Mouse (Mus musculus): Measurements from ENCODE around the gene Acy3. TPM values are rescaled to one million over a fixed set of nuclear protein-coding genes. Genes with fewer than 3 reads are reported as not detected.
A peak's percentile ranks its signal among the peaks of the same experiment; 100 is the strongest.

The Acy3 gene
- polyA plus RNA-seq, 1 experiment from 2014 or later, result 3.2 TPM

- ATAC-seq (ENCODE audit: low FRiP score, low read depth), result no peak
- WGBS, result 89% methylated on average over 8 of the region's 8 CpGs
- peaks cover 15% of the 10 kb centered on the region for H3K4me1 ChIP-seq
- H3K4me2 ChIP-seq (replicated peaks), result no peak overlapping the region
- H3K9me3 ChIP-seq, result no peaks in the 10 kb centered on the region
- no peaks in the 10 kb centered on the region for H3K27me3 ChIP-seq (replicated peaks)
- no peak overlapping the region for H3K27ac ChIP-seq
- H3K4me3 ChIP-seq, result no peak overlapping the region
- no peaks in the 10 kb centered on the region for H3K36me3 ChIP-seq
- no peak overlapping the region for H3K9ac ChIP-seq
These were observed 10.4 kb downstream of the Acy3 start for GRCm38 (mm10) chr19:3996747-3997146.

GRCm38 (mm10) chr19:3997231-3997630, 10.9 kb downstream of the Acy3 start:
- Histone ChIP-seq H3K27ac (no peak overlapping the region), H3K9me3 (no peaks in the 10 kb centered on the region), H3K9ac (no peak overlapping the region), H3K36me3 (no peaks in the 10 kb centered on the region), H3K4me3 (no peak overlapping the region), H3K4me2 (replicated peaks) (no peak overlapping the region), H3K27me3 (replicated peaks) (no peaks in the 10 kb centered on the region), H3K4me1 (peaks cover 17% of the 10 kb centered on the region)
- no peak for ATAC-seq (ENCODE audit: low FRiP score, low read depth)
- WGBS, result 63% methylated on average over 8 of the region's 8 CpGs

- H3K27ac ChIP-seq, result no peak overlapping the region
- no peak for ATAC-seq (ENCODE audit: low FRiP score, low read depth)
- H3K27me3 ChIP-seq (replicated peaks), result no peaks in the 10 kb centered on the region
- H3K4me1 ChIP-seq, result peaks cover 17% of the 10 kb centered on the region
- no peak overlapping the region for H3K9ac ChIP-seq
- no peak overlapping the region for H3K4me2 ChIP-seq (replicated peaks)
- no peaks in the 10 kb centered on the region for H3K9me3 ChIP-seq
- H3K4me3 ChIP-seq, result no peak overlapping the region
- H3K36me3 ChIP-seq, result no peaks in the 10 kb centered on the region
- WGBS, result 83% methylated on average over 8 of the region's 8 CpGs
These were observed 12.0 kb downstream of the Acy3 start for GRCm38 (mm10) chr19:3998335-3998734.

GRCm38 (mm10) chr19:3999121-3999730, 12.9 kb downstream of the Acy3 start:
- WGBS, result 86% methylated on average over 9 of the region's 9 CpGs
- Histone ChIP-seq H3K4me3 (no peak overlapping the region), H3K27ac (no peak overlapping the region), H3K36me3 (no peaks in the 10 kb centered on the region), H3K9ac (peak overlapping the region; percentile 33; the same call in 1 of the 2 replicates), H3K27me3 (replicated peaks) (no peaks in the 10 kb centered on the region), H3K4me1 (peaks cover 17% of the 10 kb centered on the region), H3K4me2 (replicated peaks) (peak overlapping the region; percentile 86), H3K9me3 (no peaks in the 10 kb centered on the region)
- ATAC-seq (ENCODE audit: low FRiP score, low read depth), result no peak

GRCm38 (mm10) chr19:4000119-4000900, 13.9 kb downstream of the Acy3 start, which contains the start of the genes Nudt8 and Gm49405:
TSS of gene Nudt8 (plus strand) at chr19:4000580.
TSS of gene Gm49405 (plus strand) at chr19:4000626.
- Histone ChIP-seq H3K4me3 (peak within 1 kb of the TSS; percentile 65), H3K27ac (peak within 1 kb of the TSS; percentile 94), H3K9ac (peak within 1 kb of the TSS; percentile 89), H3K9me3 (no peaks in the 10 kb centered on the region), H3K4me2 (replicated peaks) (peak within 1 kb of the TSS; percentile 86), H3K36me3 (peaks cover 8% of the 10 kb centered on the region), H3K4me1 (peaks cover 17% of the 10 kb centered on the region), H3K27me3 (replicated peaks) (no peaks in the 10 kb centered on the region)
- ATAC-seq (ENCODE audit: low FRiP score, low read depth), result peak; percentile 89
- WGBS, result under 1% methylated on average over 64 of the region's 64 CpGs

- whole genome bisulfite sequencing, result 20% methylated on average over 17 of the region's 17 CpGs
- peaks cover 17% of the 10 kb centered on the region for H3K4me1 ChIP-seq
These were observed 14.7 kb downstream of the Acy3 start for GRCm38 (mm10) chr19:4000949-4001525.

GRCm38 (mm10) chr19:4001752-4002151, 15.4 kb downstream of the Acy3 start:
- H3K4me3 ChIP-seq, result no peak overlapping the region

More at GRCm38 (mm10) chr19:4000949-4001525, 14.7 kb downstream of the Acy3 start:
- Histone ChIP-seq H3K27ac (peak overlapping the region; percentile 94), H3K9ac (peak overlapping the region; percentile 89), H3K9me3 (no peaks in the 10 kb centered on the region), H3K27me3 (replicated peaks) (no peaks in the 10 kb centered on the region), H3K36me3 (peaks cover 12% of the 10 kb centered on the region), H3K4me3 (peak overlapping the region; percentile 65), H3K4me2 (replicated peaks) (peak overlapping the region; percentile 86)
- peak; percentile 32 for ATAC-seq (ENCODE audit: low FRiP score, low read depth)

GRCm38 (mm10) chr19:4003112-4003511, 16.7 kb downstream of the Acy3 start, which contains the start of gene Doc2g:
TSS of gene Doc2g (plus strand) at chr19:4003313.
- Histone ChIP-seq H3K36me3 (peaks cover 33% of the 10 kb centered on the region), H3K27me3 (replicated peaks) (no peaks in the 10 kb centered on the region), H3K4me1 (peaks cover 17% of the 10 kb centered on the region), H3K9ac (no peak within 1 kb of the TSS), H3K27ac (no peak within 1 kb of the TSS), H3K9me3 (no peaks in the 10 kb centered on the region), H3K4me3 (no peak within 1 kb of the TSS), H3K4me2 (replicated peaks) (no peak within 1 kb of the TSS)
- 84% methylated on average over 1 of the region's 1 CpGs for WGBS
- no peak for ATAC-seq (ENCODE audit: low FRiP score, low read depth)

More at GRCm38 (mm10) chr19:4001752-4002151, 15.4 kb downstream of the Acy3 start:
- 88% methylated on average over 5 of the region's 5 CpGs for WGBS
- H3K9me3 ChIP-seq, result no peaks in the 10 kb centered on the region
- H3K4me2 ChIP-seq (replicated peaks), result peak overlapping the region; percentile 86; the same call in 1 of the 2 replicates
- no peak overlapping the region for H3K27ac ChIP-seq
- H3K27me3 ChIP-seq (replicated peaks), result no peaks in the 10 kb centered on the region
- H3K4me1 ChIP-seq, result peaks cover 17% of the 10 kb centered on the region
- peaks cover 19% of the 10 kb centered on the region for H3K36me3 ChIP-seq
- no peak for ATAC-seq (ENCODE audit: low FRiP score, low read depth)
- peak overlapping the region; percentile 89; the same call in 1 of the 2 replicates for H3K9ac ChIP-seq

- Histone ChIP-seq H3K27ac (no peak overlapping the region), H3K4me3 (no peak overlapping the region), H3K9me3 (no peaks in the 10 kb centered on the region), H3K4me2 (replicated peaks) (no peak overlapping the region), H3K4me1 (peaks cover 17% of the 10 kb centered on the region), H3K36me3 (peaks cover 38% of the 10 kb centered on the region), H3K9ac (no peak overlapping the region), H3K27me3 (replicated peaks) (no peaks in the 10 kb centered on the region)
- WGBS, result 81% methylated on average over 12 of the region's 12 CpGs
- ATAC-seq (ENCODE audit: low FRiP score, low read depth), result no peak
These were observed 17.3 kb downstream of the Acy3 start for GRCm38 (mm10) chr19:4003641-4004040.

- ATAC-seq (ENCODE audit: low FRiP score, low read depth), result no peak
- Histone ChIP-seq H3K9me3 (no peaks in the 10 kb centered on the region), H3K27me3 (replicated peaks) (no peaks in the 10 kb centered on the region), H3K4me1 (peaks cover 17% of the 10 kb centered on the region), H3K4me3 (no peak overlapping the region), H3K4me2 (replicated peaks) (no peak overlapping the region), H3K36me3 (peaks cover 45% of the 10 kb centered on the region), H3K9ac (no peak overlapping the region), H3K27ac (no peak overlapping the region)
- WGBS, result 88% methylated on average over 15 of the region's 15 CpGs
These were observed 18.0 kb downstream of the Acy3 start for GRCm38 (mm10) chr19:4004331-4004730.

- Histone ChIP-seq H3K27me3 (replicated peaks) (no peaks in the 10 kb centered on the region), H3K9ac (no peak overlapping the region), H3K4me1 (peaks cover 12% of the 10 kb centered on the region), H3K4me3 (no peak overlapping the region), H3K27ac (no peak overlapping the region), H3K36me3 (peaks cover 53% of the 10 kb centered on the region), H3K9me3 (no peaks in the 10 kb centered on the region), H3K4me2 (replicated peaks) (no peak overlapping the region)
- WGBS, result 88% methylated on average over 9 of the region's 9 CpGs
- no peak for ATAC-seq (ENCODE audit: low FRiP score, low read depth)
These were observed 18.7 kb downstream of the Acy3 start for GRCm38 (mm10) chr19:4005091-4005490.

- H3K27me3 ChIP-seq (replicated peaks), result no peaks in the 10 kb centered on the region
These were observed 19.6 kb downstream of the Acy3 start for GRCm38 (mm10) chr19:4005971-4006370.

More at GRCm38 (mm10) chr19:4005971-4006370, 19.6 kb downstream of the Acy3 start:
- WGBS, result 92% methylated on average over 8 of the region's 8 CpGs
- Histone ChIP-seq H3K27ac (no peak overlapping the region), H3K9ac (no peak overlapping the region), H3K9me3 (no peaks in the 10 kb centered on the region), H3K4me2 (replicated peaks) (no peak overlapping the region), H3K4me3 (no peak overlapping the region), H3K4me1 (peaks cover 9% of the 10 kb centered on the region), H3K36me3 (peaks cover 57% of the 10 kb centered on the region)
- ATAC-seq (ENCODE audit: low FRiP score, low read depth), result no peak

Measured in neural tube, embryonic 12.5 days (tissue).